Comparison of ENCODE assay signal across 8 mouse cellular contexts in genomic region chr2:18607088-18607487, GRCm38 (mm10).
DNase-seq lines count a peak whose midpoint lies in the region; ATAC-seq and TF ChIP-seq lines count a peak whose summit lies in the region.

No protein-coding gene starts in this region.

- peak overlapping the region; percentile 73 for H3K4me2 ChIP-seq in lung, embryonic 14.5 days
- peak overlapping the region; percentile 94 for H3K4me2 ChIP-seq in forebrain, postnatal 0 days (ENCODE audit: low read depth)
- peak overlapping the region; percentile 73 for H3K4me2 ChIP-seq in liver, embryonic 15.5 days

- H3K4me1 ChIP-seq in lung, embryonic 14.5 days (ENCODE audit: insufficient read depth): peaks cover 11% of the 10 kb centered on the region
- 0 out of 2 replicates have a peak, but pooled peaks cover 3% of the 10 kb centered on the region for H3K4me1 ChIP-seq in forebrain, postnatal 0 days (ENCODE audit: insufficient read depth)
- peaks cover 18% of the 10 kb centered on the region for H3K4me1 ChIP-seq in liver, embryonic 15.5 days (replicated peaks)

- no peaks in the 10 kb centered on the region for H3K36me3 ChIP-seq in lung, embryonic 14.5 days (ENCODE audit: insufficient read depth)
- H3K36me3 ChIP-seq in forebrain, postnatal 0 days (ENCODE audit: insufficient read depth): no peaks in the 10 kb centered on the region
- H3K36me3 ChIP-seq in liver, embryonic 15.5 days (replicated peaks): no peaks in the 10 kb centered on the region

- no peak overlapping the region for H3K27ac ChIP-seq in lung, embryonic 14.5 days (ENCODE audit: low read depth)
- H3K27ac ChIP-seq in forebrain, postnatal 0 days (ENCODE audit: low read depth, low read length): no peak overlapping the region
- no peak overlapping the region for H3K27ac ChIP-seq in liver, embryonic 15.5 days (replicated peaks)

- H3K4me3 ChIP-seq in lung, embryonic 14.5 days (ENCODE audit: low read depth, low read length): no peak overlapping the region
- peak overlapping the region; percentile 47 for H3K4me3 ChIP-seq in forebrain, postnatal 0 days (ENCODE audit: low read depth, low read length)
- H3K4me3 ChIP-seq in liver, embryonic 15.5 days (replicated peaks): peak overlapping the region; percentile 53

- DNase-seq in lung, embryonic 14.5 days: no peak
- DNase-seq in lung, adult 18-20 months: no peak
- peak; percentile 46 for DNase-seq in forebrain, postnatal 0 days
- peak; percentile 46 for DNase-seq in thymus, postnatal 0 days (ENCODE audit: low spot score)
- no peak for DNase-seq in left cerebral cortex, postnatal 25 days (ENCODE audit: low spot score in 2 of 2)
- DNase-seq in ovary, postnatal 14 days (ENCODE audit: low spot score): no peak
- DNase-seq in right cerebral cortex, postnatal 4 days: no peak

- 6% methylated on average over 6 of the region's 6 CpGs for WGBS in lung, embryonic 14.5 days
- 11% methylated on average over 6 of the region's 6 CpGs for WGBS in forebrain, postnatal 0 days
- 6% methylated on average over 6 of the region's 6 CpGs for WGBS in liver, embryonic 15.5 days (ENCODE audit: insufficient replicate concordance)

- no peak for ATAC-seq in lung, embryonic 14.5 days (ENCODE audit: insufficient read depth)
- ATAC-seq in forebrain, postnatal 0 days: no peak
- no peak for ATAC-seq in liver, embryonic 15.5 days (ENCODE audit: insufficient read depth)

- peaks cover 56% of the 10 kb centered on the region for H3K27me3 ChIP-seq in lung, embryonic 14.5 days (ENCODE audit: insufficient read depth, low read length)
- peaks cover 23% of the 10 kb centered on the region for H3K27me3 ChIP-seq in forebrain, postnatal 0 days (ENCODE audit: insufficient read depth, low read length)
- H3K27me3 ChIP-seq in liver, embryonic 15.5 days: peaks cover 54% of the 10 kb centered on the region

- no peaks in the 10 kb centered on the region for H3K9me3 ChIP-seq in lung, embryonic 14.5 days (ENCODE audit: low read depth, low read length)
- no peaks in the 10 kb centered on the region for H3K9me3 ChIP-seq in forebrain, postnatal 0 days (ENCODE audit: low read length)
- no peaks in the 10 kb centered on the region for H3K9me3 ChIP-seq in liver, embryonic 15.5 days (replicated peaks)

- intact Hi-C loops in left cerebral cortex, postnatal 25 days (cut with DNase I): loop anchor here (5.0 to 10.0 kb wide), 2 partner anchors 65 to 582 kb away; partner anchors contain the start of gene Commd3

- no peak for TF ChIP-seq CTCF in lung, embryonic 14.5 days (IDR thresholded peaks at IDR 0.05; ENCODE audit: low read depth)
- no peak for TF ChIP-seq CTCF in forebrain, postnatal 0 days (IDR thresholded peaks at IDR 0.05; ENCODE audit: low read depth)

- no peak overlapping the region for H3K9ac ChIP-seq in lung, embryonic 14.5 days
- no peak overlapping the region for H3K9ac ChIP-seq in forebrain, postnatal 0 days
- H3K9ac ChIP-seq in liver, embryonic 15.5 days: no peak overlapping the region

Comparison
In these comparisons a context has a peak if more than half of its experiments do, and no peak if none do; other contexts are left out.
1. DNase-seq: peak in forebrain, postnatal 0 days (single experiment) and thymus, postnatal 0 days (single experiment); none in lung, embryonic 14.5 days (single experiment), lung, adult 18-20 months (0 of 2), left cerebral cortex, postnatal 25 days (0 of 2), ovary, postnatal 14 days (single experiment) and right cerebral cortex, postnatal 4 days (single experiment).
2. Peak in every context shown above with its lines, with median percentiles within 50 percentile points of each other: H3K4me2 ChIP-seq.